Mouse (Mus musculus) heart, postnatal 25 days (tissue): ENCODE measurements around the gene Avil. TPM values are rescaled to one million over a fixed set of nuclear protein-coding genes. Genes with fewer than 3 reads are reported as not detected.

Source experiments
- microRNA-seq: library from miRNA; unstranded; fragments of <30 nt; microRNA quantifications from one replicate; pipeline ENCODE4 v1.2.0, GENCODE M21; 2022
- total RNA-seq, 2 experiments: library from RNA; stranded (reverse); gene quantifications; 2 replicates each; pipeline ENCODE4 v1.2.3; 2021

Avil gene
- total RNA-seq, 2 experiments from 2014 or later, result 0.14 to 0.39 TPM

Small RNAs within 50 kb of the gene (microRNA-seq; reads per million reads assigned to microRNA genes)
- gene Mir26a-2 (116 reads per million, percentile 59 among the genes with 10 or more reads in this experiment), gene Mir546 (not detected)

Other genes with a start within 250 kb of the Avil start
- gene Atp23, start 99.4 kb upstream of the Avil start, total RNA-seq, result 1 to 10 TPM; 4.2 to 4.5 TPM
- gene Ctdsp2, start 22.0 kb upstream of the Avil start, total RNA-seq, result 100 to 1,000 TPM; 104 to 110 TPM
- 10 to 100 TPM; 66.1 to 67.4 TPM for gene Tsfm, start 30.1 kb downstream of the Avil start, total RNA-seq
- gene Mettl1, start 40.7 kb downstream of the Avil start, total RNA-seq, result 1 to 10 TPM; 6.1 to 6.9 TPM
- gene Eef1akmt3, start 40.8 kb downstream of the Avil start, total RNA-seq, result under 1 TPM in 1 of 2 experiments, not detected in 1; 0.11 TPM
- under 1 TPM in 1 of 2 experiments, not detected in 1; 0.14 TPM for gene Cyp27b1, start 47.5 kb downstream of the Avil start, total RNA-seq
- 1 to 10 TPM; 2.3 to 2.5 TPM for gene March9, start 59.5 kb downstream of the Avil start, total RNA-seq
- gene Cdk4, start 62.8 kb downstream of the Avil start, total RNA-seq, result 10 to 100 TPM; 76.1 to 83.3 TPM
- gene Tspan31, start 69.6 kb downstream of the Avil start, total RNA-seq, result 10 to 100 TPM; 43.4 to 47.4 TPM
- gene Agap2, start 74.6 kb downstream of the Avil start, total RNA-seq, result 1 to 10 TPM; 5.9 to 7.3 TPM
- 10 to 100 TPM; 25.0 to 25.1 TPM for gene Os9, start 120.4 kb downstream of the Avil start, total RNA-seq
- gene B4galnt1, start 164.5 kb downstream of the Avil start, total RNA-seq, result 1 to 10 TPM; 1.5 to 1.6 TPM
- gene Slc26a10, start 179.9 kb downstream of the Avil start, total RNA-seq, result 10 to 100 TPM; 18.2 to 29.2 TPM
- gene Arhgef25, start 189.4 kb downstream of the Avil start, total RNA-seq, result 10 to 100 TPM; 10.9 to 12.7 TPM
- 10 to 100 TPM; 26.3 to 28.6 TPM for gene Dtx3, start 195.0 kb downstream of the Avil start, total RNA-seq
- 10 to 100 TPM; 23.3 to 24.6 TPM for gene Pip4k2c, start 210.9 kb downstream of the Avil start, total RNA-seq